Mouse (Mus musculus) spleen, adult 2 months (tissue): ENCODE results near the gene Cenpo.

Experiments
- CTCF ChIP-seq: fragments of 200-500 bp; IDR thresholded peaks from 2 replicates; pipeline ENCODE4 v1.5.1; 2011; ENCODE audit warnings: mild to moderate bottlenecking, inconsistent platforms; ENCODE audit not compliant: insufficient read depth, insufficient read length, insufficient replicate concordance; ENCODE audit errors: extremely low read depth
- POLR2A ChIP-seq: fragments of 200-500 bp; IDR thresholded peaks from 2 replicates; pipeline ENCODE4 v1.6.1; 2011; ENCODE audit warnings: low read depth, low read length, inconsistent platforms

DNA sequence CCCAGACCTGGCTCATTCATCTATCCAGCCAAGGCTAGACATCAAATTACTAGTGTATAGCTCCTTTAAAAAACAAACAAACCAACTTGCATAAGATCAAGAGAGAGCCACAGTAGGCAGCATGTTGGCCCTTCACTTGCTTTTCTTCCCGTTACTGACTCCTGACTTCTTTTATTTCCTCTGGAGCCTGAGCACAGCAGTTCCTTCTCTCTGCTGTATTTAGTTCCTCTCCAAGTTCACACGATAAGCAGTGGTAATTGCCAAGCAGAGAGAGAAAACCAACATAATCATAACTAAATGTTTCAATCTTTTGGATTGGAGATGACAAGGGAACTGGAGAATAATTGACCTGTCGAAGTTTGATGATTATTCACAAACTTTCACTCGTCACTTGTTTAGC, 1.3 kb downstream of the Cenpo start:
- TF ChIP-seq CTCF (no peak), POLR2A (no peak)
